Mouse (Mus musculus): ENCODE measurements around the gene Atp6v0a1.

DNA sequence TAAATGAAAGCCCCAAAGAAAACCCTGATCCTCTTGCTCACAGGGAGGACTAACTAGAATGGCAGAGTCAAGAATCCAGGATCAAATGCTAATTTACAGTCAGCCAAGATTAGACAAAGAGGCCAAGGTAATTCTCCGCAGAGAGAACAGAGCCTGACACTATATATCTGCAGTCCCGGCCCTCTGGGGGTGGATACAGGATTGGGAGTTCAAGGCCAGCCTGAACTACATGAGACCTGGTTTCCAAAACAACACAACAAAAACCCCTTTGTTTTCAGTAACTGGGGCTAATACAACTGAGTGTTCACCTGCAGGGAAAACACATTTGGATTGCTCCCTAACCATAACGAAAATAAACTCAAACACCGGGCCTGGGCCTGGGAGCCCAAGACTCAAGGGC is 55.2 kb downstream of the Atp6v0a1 start:
- TF ChIP-seq POLR2A (IDR thresholded peaks at IDR 0.05; ENCODE audit: insufficient read length, low read depth) = no peak
- TF ChIP-seq POLR2AphosphoS2 (IDR thresholded peaks at IDR 0.05; ENCODE audit: insufficient read length, low read depth) = no peak
- no peak for TF ChIP-seq USF1 (IDR thresholded peaks at IDR 0.05; ENCODE audit: low read depth)
